Mouse (Mus musculus) E14TG2a.4 (cell line): Measurements from ENCODE around the gene Sympk.

Experiments
- CTCF ChIP-seq: conservative IDR thresholded peaks from 2 replicates; pipeline ENCODE4 v1.5.1; 2014; ENCODE audit warnings: low read length
- POU5F1 ChIP-seq: IDR thresholded peaks from 2 replicates; pipeline ENCODE4 v1.6.1; 2014; ENCODE audit warnings: low read length, borderline replicate concordance

DNA sequence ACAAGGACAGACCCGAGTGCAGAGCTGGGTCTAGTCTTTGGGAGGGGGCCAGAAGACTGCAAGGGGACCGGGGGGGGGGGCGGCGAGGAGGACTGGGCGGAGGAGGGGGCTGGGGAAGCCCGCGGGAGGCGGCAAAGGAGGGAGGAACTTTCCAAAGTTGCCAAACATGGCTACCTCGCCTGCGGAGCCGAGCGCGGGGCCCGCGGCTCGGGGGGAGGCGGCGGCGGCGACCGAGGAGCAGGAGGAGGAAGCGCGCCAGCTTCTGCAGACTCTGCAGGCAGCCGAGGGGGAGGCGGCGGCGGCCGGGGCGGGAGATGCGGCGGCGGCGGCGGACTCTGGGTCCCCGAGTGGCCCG, 70.3 kb downstream of the Sympk start, which contains the start of gene Six5:
- TF ChIP-seq CTCF (no peak), POU5F1 (no peak)
